Mouse (Mus musculus): Measurements from ENCODE around the gene Hddc3. TPM values are rescaled to one million over a fixed set of nuclear protein-coding genes. Genes with fewer than 3 reads are reported as not detected.
"Not testable (repeated sequence)": the region's sequence is repeated elsewhere in the genome, so short reads cannot be mapped to it uniquely, and the experiment has no call there.

The Hddc3 gene
- polyA plus RNA-seq, 1 experiment from 2014 or later = 8.5 TPM

DNA sequence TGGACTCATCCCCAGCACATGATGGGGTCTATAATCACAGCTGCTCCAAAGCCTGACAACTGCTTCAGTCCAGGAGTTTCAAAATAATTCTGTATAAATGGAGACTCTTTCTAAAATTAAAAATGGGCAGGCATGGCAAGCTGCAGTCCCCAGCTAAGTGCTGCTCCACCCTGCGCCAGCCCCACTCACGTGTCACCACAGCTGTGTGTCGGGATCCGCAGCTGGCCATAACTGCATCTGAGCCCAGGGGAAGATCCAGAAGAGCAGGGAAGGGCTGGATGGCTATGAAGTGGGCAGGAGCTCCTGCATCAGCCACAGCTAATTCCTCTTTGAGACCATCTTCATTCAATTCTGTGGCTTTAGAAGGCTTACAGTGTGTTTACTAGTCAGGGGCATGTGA is 24.2 kb upstream of the Hddc3 start:
- Histone ChIP-seq H3K9me3 (ENCODE audit: low read length) (no peaks in the 10 kb centered on the region), H3K4me2 (replicated peaks; ENCODE audit: low read depth, low read length) (no peak overlapping the region), H3K4me3 (ENCODE audit: low read depth, low read length) (no peak overlapping the region), H3K9ac (replicated peaks; ENCODE audit: low read depth) (no peak overlapping the region), H3K27ac (ENCODE audit: low read length) (no peak overlapping the region), H3K27me3 (replicated peaks; ENCODE audit: insufficient read depth, low read length) (no peaks in the 10 kb centered on the region), H3K4me1 (ENCODE audit: insufficient read depth, low read depth, low read length) (peaks cover 8% of the 10 kb centered on the region; the same call in 1 of the 2 replicates), H3K36me3 (ENCODE audit: insufficient read depth, low read length) (no peaks in the 10 kb centered on the region)
- 83% methylated on average over 4 of the region's 4 CpGs for WGBS
- TF ChIP-seq CTCF (IDR thresholded peaks at IDR 0.05) (no peak), EP300 (IDR thresholded peaks at IDR 0.05) (no peak)
- no peak for ATAC-seq
- no peak for DNase-seq (ENCODE audit: low spot score)

DNA sequence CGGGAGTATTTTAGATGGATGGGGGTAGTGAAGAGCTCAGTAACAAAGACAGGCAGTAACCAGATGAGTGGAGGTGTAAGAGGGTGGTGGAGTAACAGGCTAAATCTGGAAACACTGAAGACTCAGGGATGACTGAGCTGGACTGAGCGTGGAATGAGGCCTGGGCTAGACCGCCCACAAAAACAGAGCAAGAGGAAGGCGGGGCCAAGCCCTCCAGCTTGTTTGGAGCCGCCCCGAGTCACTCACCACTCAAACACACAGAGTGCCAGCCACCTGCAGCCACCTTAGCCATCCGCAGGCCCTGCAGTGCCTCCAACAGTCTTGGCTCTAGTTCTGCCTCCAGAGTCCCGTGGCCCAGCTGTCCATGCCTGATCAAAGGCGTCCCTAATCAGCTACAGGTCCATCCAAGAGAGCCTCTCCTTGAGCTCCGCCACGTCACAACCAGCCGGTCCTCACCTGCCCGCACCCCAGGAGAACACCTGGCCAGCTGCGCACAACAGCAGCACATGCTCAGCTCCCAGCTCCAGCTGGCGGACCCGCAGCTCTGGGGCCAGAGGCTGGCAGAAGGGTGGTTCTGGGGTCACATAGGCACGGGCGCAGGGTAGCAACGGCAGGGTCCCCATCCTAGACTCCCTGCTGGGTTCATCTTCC is 22.9 kb upstream of the Hddc3 start:
- TF ChIP-seq CTCF (IDR thresholded peaks at IDR 0.05) (no peak), EP300 (IDR thresholded peaks at IDR 0.05) (no peak)
- Histone ChIP-seq H3K27me3 (replicated peaks; ENCODE audit: insufficient read depth, low read length) (no peaks in the 10 kb centered on the region), H3K4me1 (ENCODE audit: insufficient read depth, low read depth, low read length) (peaks cover 8% of the 10 kb centered on the region; the same call in 1 of the 2 replicates), H3K4me2 (replicated peaks; ENCODE audit: low read depth, low read length) (no peak overlapping the region), H3K27ac (ENCODE audit: low read length) (no peak overlapping the region), H3K36me3 (ENCODE audit: insufficient read depth, low read length) (no peaks in the 10 kb centered on the region), H3K4me3 (ENCODE audit: low read depth, low read length) (no peak overlapping the region), H3K9me3 (ENCODE audit: low read length) (no peaks in the 10 kb centered on the region), H3K9ac (replicated peaks; ENCODE audit: low read depth) (no peak overlapping the region)
- ATAC-seq (no peak), DNase-seq (ENCODE audit: low spot score) (no peak)
- WGBS = 70% methylated on average over 19 of the region's 19 CpGs

DNA sequence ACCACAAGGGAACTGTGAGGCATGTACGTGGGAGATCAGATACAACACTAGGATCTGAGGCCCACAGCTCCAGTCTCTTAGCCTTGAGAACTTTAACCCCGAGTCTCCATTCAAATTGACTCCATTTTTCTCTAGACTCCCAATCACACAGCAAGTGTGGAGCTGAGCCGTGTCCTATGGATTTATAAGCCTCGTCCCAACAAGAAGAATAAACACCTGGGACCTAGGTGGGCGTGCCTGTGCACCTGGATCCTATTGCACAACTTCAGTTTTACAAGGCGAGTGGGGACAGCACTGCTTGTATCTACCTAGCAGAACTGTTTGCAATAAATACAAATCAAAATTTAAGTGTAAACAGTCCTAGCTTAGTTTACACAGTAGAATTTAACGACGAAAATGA is 19.6 kb upstream of the Hddc3 start:
- 13% methylated on average over 8 of the region's 8 CpGs for WGBS
- Histone ChIP-seq H3K27ac (ENCODE audit: low read length) (no peak overlapping the region), H3K9me3 (ENCODE audit: low read length) (no peaks in the 10 kb centered on the region), H3K4me1 (ENCODE audit: insufficient read depth, low read depth, low read length) (peaks cover 8% of the 10 kb centered on the region; the same call in 1 of the 2 replicates), H3K4me2 (replicated peaks; ENCODE audit: low read depth, low read length) (peak overlapping the region; percentile 64), H3K4me3 (ENCODE audit: low read depth, low read length) (peak overlapping the region; percentile 63), H3K36me3 (ENCODE audit: insufficient read depth, low read length) (peaks cover 20% of the 10 kb centered on the region; the same call in 1 of the 2 replicates), H3K27me3 (replicated peaks; ENCODE audit: insufficient read depth, low read length) (no peaks in the 10 kb centered on the region), H3K9ac (replicated peaks; ENCODE audit: low read depth) (peak overlapping the region; percentile 23)
- ATAC-seq = no peak
- DNase-seq (ENCODE audit: low spot score) = peak; percentile 33
- TF ChIP-seq EP300 (IDR thresholded peaks at IDR 0.05) (no peak), CTCF (IDR thresholded peaks at IDR 0.05) (no peak)

DNA sequence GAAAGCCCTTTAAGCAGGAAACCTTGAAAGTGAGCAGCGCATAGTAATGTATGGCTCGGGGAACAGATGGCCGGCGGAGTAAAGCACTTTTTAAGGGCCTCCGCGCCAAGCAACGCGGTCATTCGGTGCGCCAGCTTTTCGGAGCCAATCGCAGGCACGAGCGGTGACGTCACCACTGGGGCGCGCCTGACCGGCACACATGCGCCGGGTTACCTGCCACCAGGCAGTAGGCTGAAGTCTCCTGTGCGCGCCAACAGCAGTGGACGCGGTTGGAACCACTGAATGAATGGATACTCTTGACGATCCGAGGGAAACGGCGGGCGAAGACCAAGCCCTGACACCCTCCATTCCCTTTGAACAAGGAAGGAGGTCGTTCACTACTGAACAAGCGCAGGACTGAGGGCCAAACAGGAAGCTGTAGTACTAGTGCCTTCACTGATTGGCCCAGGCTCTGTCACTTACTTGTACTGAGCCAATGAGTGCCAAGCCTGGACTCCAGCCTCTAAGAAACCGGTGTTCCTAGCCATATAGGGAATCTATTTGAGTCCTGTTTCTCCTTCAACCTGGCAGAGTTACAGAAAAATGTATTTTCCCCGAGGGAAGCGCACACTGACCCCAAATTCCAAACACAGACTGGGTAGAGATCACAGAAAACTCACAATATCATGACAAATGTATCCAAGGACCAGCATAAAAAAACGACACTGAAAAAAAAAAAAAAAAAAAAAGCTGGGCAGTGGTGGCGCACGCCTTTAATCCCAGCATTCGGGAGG is 18.7 kb upstream of the Hddc3 start, which contains the start of gene Rccd1:
TSS of gene Rccd1 (minus strand) at position 412 of the 773 bp plus-strand sequence.
- H3K27me3 ChIP-seq (replicated peaks; ENCODE audit: insufficient read depth, low read length) = no peaks in the 10 kb centered on the region
- ATAC-seq = peak; percentile 99
- peak; percentile 99 for DNase-seq (ENCODE audit: low spot score)
- H3K9ac ChIP-seq (replicated peaks; ENCODE audit: low read depth) = peak within 1 kb of the TSS; percentile 23
- peak within 1 kb of the TSS; percentile 64 for H3K4me2 ChIP-seq (replicated peaks; ENCODE audit: low read depth, low read length)
- H3K4me3 ChIP-seq (ENCODE audit: low read depth, low read length) = peak within 1 kb of the TSS; percentile 63
- 1% methylated on average over 38 of the region's 38 CpGs for WGBS
- no peak for TF ChIP-seq CTCF (IDR thresholded peaks at IDR 0.05)
- no peak for TF ChIP-seq EP300 (IDR thresholded peaks at IDR 0.05)
- H3K9me3 ChIP-seq (ENCODE audit: low read length) = no peaks in the 10 kb centered on the region
- H3K36me3 ChIP-seq (ENCODE audit: insufficient read depth, low read length) = peaks cover 26% of the 10 kb centered on the region
- H3K27ac ChIP-seq (ENCODE audit: low read length) = peak within 1 kb of the TSS; percentile 88
- H3K4me1 ChIP-seq (ENCODE audit: insufficient read depth, low read depth, low read length) = peaks cover 8% of the 10 kb centered on the region; the same call in 1 of the 2 replicates

DNA sequence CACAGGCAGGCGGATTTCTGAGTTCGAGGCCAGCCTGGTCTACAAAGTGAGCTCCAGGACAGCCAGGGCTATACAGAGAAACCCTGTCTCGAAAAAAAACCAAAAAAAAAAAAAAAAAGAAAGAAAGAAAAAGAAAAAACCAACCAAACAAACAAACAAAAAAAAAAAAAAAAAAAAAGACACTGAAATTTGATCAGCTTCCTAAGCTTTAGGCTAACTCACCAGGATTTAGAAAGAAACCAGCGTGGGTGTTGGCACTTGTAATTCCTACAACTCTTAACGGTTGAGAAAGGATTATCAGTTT is 18.1 kb upstream of the Hddc3 start:
- 41% methylated on average over 4 of the region's 5 CpGs for WGBS

DNA sequence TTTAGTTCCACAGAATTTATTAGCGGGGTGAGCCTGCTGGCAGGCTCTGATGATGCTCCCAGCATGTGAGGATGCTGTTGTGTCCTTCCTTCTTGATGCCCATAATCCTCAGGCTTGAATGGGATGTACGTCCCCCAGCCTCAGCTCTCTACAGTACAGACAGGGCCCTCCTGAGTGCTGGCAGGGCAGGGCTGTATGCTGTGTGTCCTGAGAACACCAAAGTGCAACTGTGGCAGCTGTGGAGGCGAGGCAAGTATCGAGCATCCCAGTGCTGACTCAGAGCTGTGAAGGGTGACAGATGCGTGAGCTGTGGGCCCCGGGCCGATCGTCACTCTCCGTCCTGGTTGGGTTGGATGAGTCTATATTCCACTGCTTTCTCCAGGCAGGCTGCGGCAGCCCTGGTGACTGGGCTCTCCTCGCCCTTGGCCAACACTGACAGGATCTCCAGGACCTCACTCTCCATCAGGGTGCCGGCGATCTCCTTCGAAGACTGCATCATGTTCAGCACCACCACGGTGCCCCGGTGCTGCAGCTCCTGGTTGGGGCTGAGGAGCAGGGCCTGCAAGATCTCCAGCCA is 17.5 kb upstream of the Hddc3 start:
- H3K36me3 ChIP-seq (ENCODE audit: insufficient read depth, low read length) = peaks cover 32% of the 10 kb centered on the region

More for the DNA sequence above, 18.1 kb upstream of the Hddc3 start:
- not testable (repeated sequence) for H3K4me2 ChIP-seq (replicated peaks; ENCODE audit: low read depth, low read length); DNase-seq (ENCODE audit: low spot score); H3K4me3 ChIP-seq (ENCODE audit: low read depth, low read length); H3K9ac ChIP-seq (replicated peaks; ENCODE audit: low read depth); H3K27me3 ChIP-seq (replicated peaks; ENCODE audit: insufficient read depth, low read length); ATAC-seq; H3K4me1 ChIP-seq (ENCODE audit: insufficient read depth, low read depth, low read length); H3K9me3 ChIP-seq (ENCODE audit: low read length)
- peaks cover 31% of the 10 kb centered on the region for H3K36me3 ChIP-seq (ENCODE audit: insufficient read depth, low read length)
- peak overlapping the region; percentile 62; the same call in 1 of the 2 replicates for H3K27ac ChIP-seq (ENCODE audit: low read length)

More for the DNA sequence above, 17.5 kb upstream of the Hddc3 start:
- Histone ChIP-seq H3K4me3 (ENCODE audit: low read depth, low read length) (no peak overlapping the region; the same call in 1 of the 2 replicates), H3K27ac (ENCODE audit: low read length) (peak overlapping the region; percentile 62; the same call in 1 of the 2 replicates), H3K9ac (replicated peaks; ENCODE audit: low read depth) (no peak overlapping the region), H3K4me1 (ENCODE audit: insufficient read depth, low read depth, low read length) (peaks cover 8% of the 10 kb centered on the region; the same call in 1 of the 2 replicates), H3K4me2 (replicated peaks; ENCODE audit: low read depth, low read length) (no peak overlapping the region), H3K9me3 (ENCODE audit: low read length) (no peaks in the 10 kb centered on the region), H3K27me3 (replicated peaks; ENCODE audit: insufficient read depth, low read length) (no peaks in the 10 kb centered on the region)
- 95% methylated on average over 16 of the region's 16 CpGs for WGBS
- no peak for ATAC-seq
- DNase-seq (ENCODE audit: low spot score) = no peak
- TF ChIP-seq EP300 (IDR thresholded peaks at IDR 0.05) (no peak), CTCF (IDR thresholded peaks at IDR 0.05) (no peak)

All from lung, postnatal 0 days (tissue).